Mouse (Mus musculus) forebrain, postnatal 0 days (tissue): ENCODE data around the gene Stk26. TPM values are rescaled to one million over a fixed set of nuclear protein-coding genes. Genes with fewer than 3 reads are reported as not detected.

ENCODE experiments used
- ATAC-seq: fragments of 200-750 bp; cut with Nextera tagmentation; 2 replicates; pipeline ENCODE4 v1.8.0; 2017; ENCODE audit warnings: mild to moderate bottlenecking, moderate library complexity
- DNase-seq: peaks from one replicate; pipeline ENCODE4 v3.0.0-alpha.2; 2015
- H3K27ac ChIP-seq: fragments of 300-500 bp; sonication (generic); 2 replicates; pipeline ENCODE4 v1.5.1; 2014; ENCODE audit warnings: low read depth, mild to moderate bottlenecking, antibody characterized with exemption, low read length, moderate library complexity, mixed read lengths
- H3K27me3 ChIP-seq: fragments of 300-500 bp; sonication (generic); 2 replicates; pipeline ENCODE4 v1.6.1; 2014; ENCODE audit warnings: mild to moderate bottlenecking, low read length, mixed read lengths; ENCODE audit not compliant: insufficient read depth
- H3K36me3 ChIP-seq: fragments of 300-500 bp; sonication (generic); 2 replicates; pipeline ENCODE4 v1.6.1; 2014; ENCODE audit warnings: mild to moderate bottlenecking, moderate library complexity; ENCODE audit not compliant: insufficient read depth
- H3K4me1 ChIP-seq: fragments of 300-500 bp; sonication (generic); 2 replicates; pipeline ENCODE4 v1.6.1; 2014; ENCODE audit warnings: antibody characterized with exemption; ENCODE audit not compliant: insufficient read depth
- H3K4me2 ChIP-seq: fragments of 300-500 bp; sonication (generic); 2 replicates; pipeline ENCODE4 v1.6.1; 2014; ENCODE audit warnings: low read depth, mild to moderate bottlenecking, moderate library complexity
- H3K4me3 ChIP-seq: fragments of 300-500 bp; sonication (generic); 2 replicates; pipeline ENCODE4 v1.5.1; 2014; ENCODE audit warnings: low read depth, low read length, mixed read lengths
- H3K9ac ChIP-seq: fragments of 300-500 bp; sonication (generic); 2 replicates; pipeline ENCODE4 v1.6.1; 2014; ENCODE audit warnings: mild to moderate bottlenecking
- H3K9me3 ChIP-seq: fragments of 300-500 bp; sonication (generic); 2 replicates; pipeline ENCODE4 v1.6.1; 2016; ENCODE audit warnings: low read length
- CTCF ChIP-seq: sonication (generic); IDR thresholded peaks from 2 replicates; pipeline ENCODE4 v1.5.1; 2016; ENCODE audit warnings: antibody characterized with exemption, control low read depth, low read depth
- WGBS: fragments of 180-500 bp; shearing (Covaris S2); extraction: QIAGEN DNeasy Blood & Tissue Kit; methylation state at CpG from one replicate; pipeline ENCODE4 v1.1.7; 2014; 5-methylcytosine and 5-hydroxymethylcytosine counted together
- polyA plus RNA-seq: library from polyadenylated mRNA; unstranded; fragments of >200 nt; fragmentation: Nextera tagmentation; extraction: Ambion mirVana; gene quantifications from 2 replicates; pipeline ENCODE4 v1.2.1, GENCODE M21; 2015
- total RNA-seq: library from RNA; depleted of rRNA; stranded (reverse); fragments of >200 nt; gene quantifications from 2 replicates; pipeline ENCODE4 v1.2.3, GENCODE M21; 2014; rRNA removed

Gene Stk26
- total and polyA plus RNA-seq, 2 experiments from 2014 or later = 1.7 to 3.2 TPM

- TF ChIP-seq CTCF = no peak
- H3K9ac ChIP-seq = no peak overlapping the region
- no peak for ATAC-seq
These were observed 86.2 kb downstream of the Stk26 start for GRCm38 (mm10) chrX:50926893-50927545.

GRCm38 (mm10) chrX:50930309-50930708 is 89.5 kb downstream of the Stk26 start:
- Histone ChIP-seq H3K4me1 (no peaks in the 10 kb centered on the region), H3K9ac (no peak overlapping the region), H3K27ac (no peak overlapping the region), H3K4me2 (no peak overlapping the region), H3K27me3 (no peaks in the 10 kb centered on the region), H3K9me3 (no peaks in the 10 kb centered on the region), H3K36me3 (no peaks in the 10 kb centered on the region), H3K4me3 (no peak overlapping the region)
- ATAC-seq = no peak
- no peak for TF ChIP-seq CTCF
- no peak for DNase-seq
- 44% methylated on average over 3 of the region's 3 CpGs for WGBS

More at GRCm38 (mm10) chrX:50926893-50927545, 86.2 kb downstream of the Stk26 start:
- DNase-seq = no peak
- Histone ChIP-seq H3K27me3 (no peaks in the 10 kb centered on the region), H3K4me2 (no peak overlapping the region), H3K27ac (no peak overlapping the region), H3K4me1 (no peaks in the 10 kb centered on the region), H3K4me3 (no peak overlapping the region), H3K36me3 (no peaks in the 10 kb centered on the region), H3K9me3 (no peaks in the 10 kb centered on the region)
- WGBS = 72% methylated on average over 10 of the region's 10 CpGs

- H3K9me3 ChIP-seq = no peaks in the 10 kb centered on the region
- no peak for TF ChIP-seq CTCF
These were observed 96.3 kb downstream of the Stk26 start for GRCm38 (mm10) chrX:50937117-50937516.

GRCm38 (mm10) chrX:50942610-50943009 is 101.8 kb downstream of the Stk26 start, which contains the start of gene Frmd7:
Frmd7 (minus strand) TSS chrX:50942710.
- Histone ChIP-seq H3K9ac (no peak within 1 kb of the TSS), H3K4me1 (no peaks in the 10 kb centered on the region), H3K27ac (no peak within 1 kb of the TSS), H3K4me2 (no peak within 1 kb of the TSS), H3K4me3 (no peak within 1 kb of the TSS), H3K36me3 (no peaks in the 10 kb centered on the region), H3K9me3 (no peaks in the 10 kb centered on the region), H3K27me3 (no peaks in the 10 kb centered on the region)
- 58% methylated on average over 14 of the region's 14 CpGs for WGBS
- TF ChIP-seq CTCF = no peak
- ATAC-seq = no peak
- DNase-seq = no peak

More at GRCm38 (mm10) chrX:50937117-50937516, 96.3 kb downstream of the Stk26 start:
- Histone ChIP-seq H3K27ac (no peak overlapping the region), H3K4me1 (no peaks in the 10 kb centered on the region), H3K4me2 (no peak overlapping the region), H3K36me3 (no peaks in the 10 kb centered on the region), H3K9ac (no peak overlapping the region), H3K4me3 (no peak overlapping the region), H3K27me3 (no peaks in the 10 kb centered on the region)
- no peak for DNase-seq
- WGBS = 93% methylated on average over 3 of the region's 3 CpGs
- no peak for ATAC-seq

Other genes starting within 250 kb of the Stk26 start
- gene Frmd7, start 101.7 kb downstream of the Stk26 start, total RNA-seq = 2.4 and 2.7 TPM in 2 replicates
- gene Frmd7, start 101.7 kb downstream of the Stk26 start, polyA plus RNA-seq = 0.93 and 0.99 TPM in 2 replicates
- 24.2 and 28.4 TPM in 2 replicates for gene Rap2c, start 177.0 kb downstream of the Stk26 start, total RNA-seq
- gene Rap2c, start 177.0 kb downstream of the Stk26 start, polyA plus RNA-seq = 9.7 and 9.9 TPM in 2 replicates